In the genomic region with DNA sequence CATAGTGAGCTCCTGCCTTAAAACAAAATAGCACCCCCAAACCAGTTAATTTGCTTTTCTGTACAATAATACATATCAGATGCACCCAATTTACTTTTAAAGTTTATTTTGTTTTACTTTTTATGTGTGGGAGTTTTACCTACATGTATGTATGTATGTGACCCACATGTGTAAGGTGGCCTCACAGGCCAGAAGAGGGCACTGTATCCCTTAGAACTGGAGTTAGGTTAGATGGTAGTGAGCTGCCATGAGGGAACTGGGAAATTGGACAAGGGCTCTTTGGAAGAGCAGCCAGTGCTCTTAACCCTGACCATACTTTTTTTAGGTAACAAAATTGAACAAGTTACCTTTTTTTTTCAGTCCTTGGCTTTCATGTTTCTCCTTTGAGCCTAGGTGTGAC, we compare ENCODE assay signal across 14 mouse cellular contexts. TPM values are rescaled to one million over a fixed set of nuclear protein-coding genes. Genes with fewer than 3 reads are reported as not detected.
DNase-seq lines count a peak whose midpoint lies in the region; ATAC-seq and TF ChIP-seq lines count a peak whose summit lies in the region.
"Had no signal": no experiment of that assay in that cellular context is flagged by ENCODE, and none has a peak within 500 bp of the region (broad histone marks: within the 10 kb centered on the region; RNA-seq: fewer than 3 reads in every experiment).

No protein-coding gene starts in this region.

- peak; percentile 42 for DNase-seq in hindbrain, postnatal 0 days (ENCODE audit: low spot score)
- DNase-seq in hindbrain, embryonic 14.5 days (ENCODE audit: low spot score): no peak
- DNase-seq in 416B (ENCODE audit: low read depth): peak; percentile 65
- DNase-seq in MEL (ENCODE audit: low read depth, low spot score): peak; percentile 65
- peak; percentile 30 for DNase-seq in embryonic facial prominence, embryonic 11.5 days (ENCODE audit: low spot score)
- DNase-seq in natural killer cell, adult 2 months (ENCODE audit: low spot score in 2 of 2): no peak
- DNase-seq in layer of hippocampus, postnatal 10 days (ENCODE audit: low spot score in 2 of 2): no peak
- no peak for DNase-seq in left cerebral cortex, postnatal 36 days (ENCODE audit: low spot score in 2 of 2)
- DNase-seq: kidney, adult 11 months; layer of hippocampus, postnatal 36 days; lung, adult 18-20 months; right cerebral cortex, adult 18-20 months had no signal

- H3K9ac ChIP-seq in hindbrain, postnatal 0 days (replicated peaks; ENCODE audit: low read length): no peak overlapping the region
- H3K9ac ChIP-seq in hindbrain, embryonic 14.5 days: no peak overlapping the region
- H3K9ac ChIP-seq in MEL (ENCODE audit: control insufficient read depth, low read depth, low read length, poor library complexity, severe bottlenecking): no peak overlapping the region
- H3K9ac ChIP-seq in embryonic facial prominence, embryonic 11.5 days (replicated peaks; ENCODE audit: low read length): no peak overlapping the region
- H3K9ac ChIP-seq: heart, embryonic 13.5 days had no signal

- H3K36me3 ChIP-seq in hindbrain, postnatal 0 days (ENCODE audit: insufficient read depth, low read length): no peaks in the 10 kb centered on the region
- H3K36me3 ChIP-seq in hindbrain, embryonic 14.5 days (replicated peaks; ENCODE audit: control insufficient read depth, insufficient read depth): peaks cover 22% of the 10 kb centered on the region
- peaks cover 0 to 2% of the 10 kb centered on the region in 2 experiments; a peak in 2 of 4 replicates for H3K36me3 ChIP-seq in MEL (ENCODE audit: control insufficient read depth in 1 of 2, insufficient read depth in 2 of 2, low read length in 2 of 2)
- H3K36me3 ChIP-seq in embryonic facial prominence, embryonic 11.5 days (replicated peaks; ENCODE audit: control insufficient read depth, insufficient read depth, low read depth, low read length): no peaks in the 10 kb centered on the region

- TF ChIP-seq EP300 in MEL (IDR thresholded peaks at IDR 0.05; ENCODE audit: low read depth in 1 of 2, low read length in 2 of 2): no peak

- H3K27me3 ChIP-seq in hindbrain, postnatal 0 days (ENCODE audit: insufficient read depth, low read length): no peaks in the 10 kb centered on the region
- no peaks in the 10 kb centered on the region for H3K27me3 ChIP-seq in hindbrain, embryonic 14.5 days (ENCODE audit: control insufficient read depth, insufficient read depth, low read length)
- no peaks in the 10 kb centered on the region for H3K27me3 ChIP-seq in MEL (ENCODE audit: control insufficient read depth in 1 of 2, insufficient read depth in 2 of 2, low read length in 2 of 2)
- H3K27me3 ChIP-seq in embryonic facial prominence, embryonic 11.5 days (ENCODE audit: control insufficient read depth, insufficient read depth, low read length): no peaks in the 10 kb centered on the region
- H3K27me3 ChIP-seq: heart, embryonic 13.5 days had no signal

- peak; percentile 50 for TF ChIP-seq CTCF in hindbrain, postnatal 0 days (IDR thresholded peaks at IDR 0.05; ENCODE audit: low read depth)
- TF ChIP-seq CTCF in MEL (IDR thresholded peaks at IDR 0.05 in 2 of 3, conservative IDR thresholded peaks at IDR 0.05 in 1 of 3; ENCODE audit: control insufficient read depth in 1 of 3, insufficient read depth in 1 of 3, low read depth in 2 of 3, low read length in 3 of 3, poor library complexity in 1 of 3, severe bottlenecking in 1 of 3): peak; percentile 35 to 69 (median 58); a peak in 5 of 6 replicates

- no peak overlapping the region for H3K27ac ChIP-seq in hindbrain, postnatal 0 days
- no peak overlapping the region for H3K27ac ChIP-seq in hindbrain, embryonic 14.5 days
- H3K27ac ChIP-seq in MEL (ENCODE audit: control insufficient read depth, low read depth, low read length): no peak overlapping the region
- H3K27ac ChIP-seq in embryonic facial prominence, embryonic 11.5 days (replicated peaks; ENCODE audit: low read depth, low read length): no peak overlapping the region
- H3K27ac ChIP-seq: heart, embryonic 13.5 days had no signal

- no peak for ATAC-seq in hindbrain, postnatal 0 days
- no peak for ATAC-seq in hindbrain, embryonic 14.5 days (ENCODE audit: low FRiP score)
- no peak for ATAC-seq in embryonic facial prominence, embryonic 11.5 days (replicated peaks; ENCODE audit: insufficient number of reproducible peaks, low FRiP score, low TSS enrichment, low read depth)
- ATAC-seq: forebrain, embryonic 16.5 days had no signal

- no peaks in the 10 kb centered on the region for H3K79me2 ChIP-seq in MEL (ENCODE audit: control insufficient read depth, insufficient read depth, low read length, poor library complexity)

- H3K4me2 ChIP-seq in hindbrain, postnatal 0 days (ENCODE audit: low read depth, low read length): no peak overlapping the region
- no peak overlapping the region for H3K4me2 ChIP-seq in hindbrain, embryonic 14.5 days (replicated peaks)
- H3K4me2 ChIP-seq in embryonic facial prominence, embryonic 11.5 days (ENCODE audit: low read depth, low read length): no peak overlapping the region
- H3K4me2 ChIP-seq: heart, embryonic 13.5 days had no signal

- no peaks in the 10 kb centered on the region for H3K4me1 ChIP-seq in hindbrain, postnatal 0 days (ENCODE audit: insufficient read depth, low read length)
- no peaks in the 10 kb centered on the region for H3K4me1 ChIP-seq in hindbrain, embryonic 14.5 days (replicated peaks; ENCODE audit: control insufficient read depth, insufficient read depth, low read length)
- H3K4me1 ChIP-seq in MEL (ENCODE audit: control insufficient read depth in 1 of 2, insufficient read depth in 2 of 2, low read length in 2 of 2): no peaks in the 10 kb centered on the region
- H3K4me1 ChIP-seq in embryonic facial prominence, embryonic 11.5 days (ENCODE audit: control insufficient read depth, insufficient read depth, low read length): no peaks in the 10 kb centered on the region

- H3K4me3 ChIP-seq in hindbrain, postnatal 0 days (ENCODE audit: low read length): no peak overlapping the region
- H3K4me3 ChIP-seq in hindbrain, embryonic 14.5 days (replicated peaks; ENCODE audit: low read length): no peak overlapping the region
- H3K4me3 ChIP-seq in MEL (ENCODE audit: control insufficient read depth in 1 of 2, insufficient read depth in 1 of 2, low read depth in 2 of 2, low read length in 2 of 2): no peak overlapping the region
- no peak overlapping the region for H3K4me3 ChIP-seq in embryonic facial prominence, embryonic 11.5 days (ENCODE audit: low read depth, low read length)
- H3K4me3 ChIP-seq: heart, embryonic 13.5 days had no signal

- peak; percentile 70 for TF ChIP-seq RAD21 in MEL (IDR thresholded peaks at IDR 0.05; ENCODE audit: low read depth, low read length)

- H3K9me3 ChIP-seq in hindbrain, postnatal 0 days (ENCODE audit: low read length): no peaks in the 10 kb centered on the region
- no peaks in the 10 kb centered on the region for H3K9me3 ChIP-seq in hindbrain, embryonic 14.5 days (ENCODE audit: control insufficient read depth, low read length)
- no peaks in the 10 kb centered on the region for H3K9me3 ChIP-seq in MEL (replicated peaks; ENCODE audit: insufficient read depth, low read length)
- no peaks in the 10 kb centered on the region for H3K9me3 ChIP-seq in embryonic facial prominence, embryonic 11.5 days (replicated peaks; ENCODE audit: control insufficient read depth, low read length)
- H3K9me3 ChIP-seq: heart, embryonic 13.5 days had no signal

- no peak for TF ChIP-seq POLR2A in MEL (IDR thresholded peaks at IDR 0.05; ENCODE audit: control insufficient read depth in 1 of 2, insufficient read depth in 1 of 2, low read depth in 1 of 2, low read length in 2 of 2, poor library complexity in 1 of 2)

- intact Hi-C loops in left cerebral cortex, postnatal 36 days (cut with DNase I): no loop called here

TF ChIP-seq in MEL, 35 proteins besides CTCF, POLR2A, EP300 and RAD21:
- TF ChIP-seq ZC3H11A (IDR thresholded peaks at IDR 0.05; ENCODE audit: low read depth, low read length) (peak; percentile 82), SMC3 (IDR thresholded peaks at IDR 0.05; ENCODE audit: low read depth, low read length) (peak; percentile 70), ZNF384 (IDR thresholded peaks at IDR 0.05; ENCODE audit: low read depth, low read length) (no peak)

RNA-seq across cellular contexts. Expression of a gene that starts 15.3 kb away (rescaled TPM):
- total RNA-seq in hindbrain, postnatal 0 days (2014; rRNA removed): 12.9 and 15.3 TPM in 2 replicates
- polyA plus RNA-seq in hindbrain, postnatal 0 days (2015; fragmentation: Nextera tagmentation; extraction: Ambion mirVana): 12.2 and 17.5 TPM in 2 replicates
- 20.9 and 21.2 TPM in 2 replicates for polyA plus RNA-seq in hindbrain, embryonic 14.5 days (2014; fragmentation: Nextera tagmentation; extraction: Ambion mirVana)
- total RNA-seq in MEL (2012; rRNA removed): 53.2 and 59.9 TPM in 2 replicates
- 10 to 100 TPM in 1 of 2 experiments, not detected in 1; 55.2 TPM for polyA plus RNA-seq in MEL (2012; ENCODE audit: insufficient read depth in 1 of 2, insufficient read length in 2 of 2, low read depth in 1 of 2, low replicate concordance in 2 of 2, missing spikeins in 1 of 2)
- polyA plus RNA-seq in embryonic facial prominence, embryonic 11.5 days (2014; fragmentation: Nextera tagmentation; extraction: Ambion mirVana): 33.0 and 35.4 TPM in 2 replicates
- total RNA-seq in layer of hippocampus, postnatal 10 days (2021): 10 to 100 TPM; 23.9 to 24.9 TPM
- 10 to 100 TPM; 23.8 to 24.6 TPM for total RNA-seq in left cerebral cortex, postnatal 36 days (2021)

Comparison
In these comparisons a context has a peak if more than half of its experiments do, and no peak if none do; other contexts are left out.
1. DNase-seq: peak in hindbrain, postnatal 0 days (single experiment), 416B (single experiment), MEL (single experiment) and embryonic facial prominence, embryonic 11.5 days (single experiment); none in hindbrain, embryonic 14.5 days (single experiment), natural killer cell, adult 2 months (0 of 2), layer of hippocampus, postnatal 10 days (0 of 2) and left cerebral cortex, postnatal 36 days (0 of 2).